In the genomic region with DNA sequence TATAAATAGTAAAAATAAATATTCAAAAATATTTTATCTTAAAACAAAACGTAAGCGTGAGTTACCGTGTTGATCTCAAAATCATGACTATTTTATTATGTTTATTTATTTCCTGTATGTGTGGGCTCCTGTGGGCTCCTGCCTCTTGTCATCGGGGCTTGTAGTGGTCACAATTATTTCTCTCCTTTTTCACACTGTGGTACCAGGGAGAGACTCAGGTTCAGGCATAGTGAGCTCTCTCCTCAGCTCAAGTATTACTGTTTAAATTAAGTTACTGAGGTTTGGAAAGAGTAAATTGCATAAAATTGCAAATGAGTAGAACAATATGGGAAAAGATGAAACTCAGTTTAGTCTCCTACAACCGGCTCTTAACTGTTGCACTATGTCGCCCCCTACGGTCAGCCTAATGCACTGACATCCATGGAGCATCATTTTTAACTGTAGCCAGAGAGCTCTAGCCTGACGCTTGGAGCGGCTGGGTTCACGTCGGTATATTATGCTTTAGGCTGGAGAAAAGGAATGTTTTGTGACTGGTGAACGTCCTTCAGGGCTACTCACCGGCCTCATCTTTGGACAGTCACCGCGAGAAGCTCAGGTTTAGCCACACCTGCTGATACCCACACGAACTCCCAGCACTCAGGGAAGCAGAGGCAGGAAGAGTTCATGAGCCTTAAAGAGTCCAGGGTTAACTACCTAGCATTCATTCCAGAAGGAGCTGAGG, we compare ENCODE assay signal across 8 mouse cellular contexts. TPM values are rescaled to one million over a fixed set of nuclear protein-coding genes. Genes with fewer than 3 reads are reported as not detected.
DNase-seq lines count a peak whose midpoint lies in the region; ATAC-seq and TF ChIP-seq lines count a peak whose summit lies in the region.

No protein-coding gene starts in this region.

- DNase-seq in ZHBTc4 (ENCODE audit: low read depth, low spot score): peak; percentile 86
- peak; percentile 77 to 87 for DNase-seq in cerebellum, postnatal 25 days
- peak; percentile 74 for DNase-seq in gastrocnemius, adult 2 months
- DNase-seq in hindlimb bud, embryonic 11.5 days (ENCODE audit: extremely low spot score, low read depth, low spot score): peak; percentile 74
- DNase-seq in left cerebral cortex, adult 18-20 months (ENCODE audit: low spot score in 2 of 2): peak; percentile 79 to 84
- peak; percentile 76 to 86 for DNase-seq in right cerebral cortex, adult 2 months (ENCODE audit: low spot score in 2 of 2)
- peak; percentile 81 for DNase-seq in urinary bladder, postnatal 25 days (ENCODE audit: low spot score)

- H3K27ac ChIP-seq in gastrocnemius, adult 2 months: no peak overlapping the region

- peak; percentile 100 for ATAC-seq in megakaryocyte, adult 5-6 weeks (ENCODE audit: poor library complexity, severe bottlenecking)

- intact Hi-C loops in gastrocnemius, adult 2 months (cut with DNase I): loop anchor here (5.0 kb wide), 2 partner anchors 45 to 60 kb away; a partner anchor contains a TSS

- H3K4me3 ChIP-seq in gastrocnemius, adult 2 months: no peak overlapping the region

- TF ChIP-seq CTCF in gastrocnemius, adult 2 months (IDR thresholded peaks at IDR 0.05): no peak; the same call in 1 of the 2 replicates

RNA-seq across cellular contexts. Expression of a gene that starts 14.0 kb away (rescaled TPM):
- 100 to 1,000 TPM; 299 to 383 TPM for total RNA-seq in gastrocnemius, adult 2 months (2021)
- total RNA-seq in left cerebral cortex, adult 18-20 months (2021): 100 to 1,000 TPM; 232 to 257 TPM
- total RNA-seq in megakaryocyte, adult 5-6 weeks (2015): 1,237 and 1,288 TPM in 2 replicates
- 518 and 577 TPM in 2 replicates for total RNA-seq in megakaryocyte, adult 5-6 weeks (2017)

RNA-seq across cellular contexts. Expression of a gene that starts 23.1 kb away (rescaled TPM):
- 1 to 10 TPM; 1.6 to 2.6 TPM for total RNA-seq in gastrocnemius, adult 2 months (2021)
- 1 to 10 TPM; 5.1 to 5.2 TPM for total RNA-seq in left cerebral cortex, adult 18-20 months (2021)
- 2.5 and 2.8 TPM in 2 replicates for total RNA-seq in megakaryocyte, adult 5-6 weeks (2015)
- 1.5 and 2.1 TPM in 2 replicates for total RNA-seq in megakaryocyte, adult 5-6 weeks (2017)

RNA-seq across cellular contexts. Expression of a gene that starts 33.2 kb away (rescaled TPM):
- 1 to 10 TPM in 1 of 2 experiments, under 1 TPM in 1; 0.45 to 3.4 TPM for total RNA-seq in gastrocnemius, adult 2 months (2021)
- 10 to 100 TPM; 12.8 to 17.6 TPM for total RNA-seq in left cerebral cortex, adult 18-20 months (2021)
- 0.14 TPM in 1 of 2 replicates, not detected in the other for total RNA-seq in megakaryocyte, adult 5-6 weeks (2015)
- not detected in 2 replicates for total RNA-seq in megakaryocyte, adult 5-6 weeks (2017)

RNA-seq across cellular contexts. Expression of a gene that starts 46.8 kb away (rescaled TPM):
- 10 to 100 TPM; 37.8 to 39.3 TPM for total RNA-seq in gastrocnemius, adult 2 months (2021)
- total RNA-seq in left cerebral cortex, adult 18-20 months (2021): 10 to 100 TPM; 58.3 TPM
- total RNA-seq in megakaryocyte, adult 5-6 weeks (2015): 116 TPM in 2 replicates
- 90.4 and 95.0 TPM in 2 replicates for total RNA-seq in megakaryocyte, adult 5-6 weeks (2017)
